Mouse (Mus musculus) liver, embryonic 16.5 days (tissue): ENCODE data around the gene Zfp354c. TPM values are rescaled to one million over a fixed set of nuclear protein-coding genes. Genes with fewer than 3 reads are reported as not detected.

Source experiments
- ATAC-seq: fragments of 200-750 bp; cut with Nextera tagmentation; 2 replicates; pipeline ENCODE4 v1.8.0; 2017; ENCODE audit warnings: low read depth, mild to moderate bottlenecking, moderate number of reproducible peaks, moderate library complexity
- H3K27ac ChIP-seq: fragments of 300-500 bp; sonication (generic); 2 replicates; pipeline ENCODE4 v1.5.1; 2014; ENCODE audit warnings: mild to moderate bottlenecking, low read length
- H3K27me3 ChIP-seq: fragments of 300-500 bp; sonication (generic); 2 replicates; pipeline ENCODE4 v1.6.1; 2014; ENCODE audit warnings: low read depth, low read length, mixed read lengths; ENCODE audit not compliant: control insufficient read depth, insufficient read depth
- H3K36me3 ChIP-seq: fragments of 300-500 bp; sonication (generic); 2 replicates; pipeline ENCODE4 v1.6.1; 2014; ENCODE audit warnings: mild to moderate bottlenecking; ENCODE audit not compliant: control insufficient read depth, insufficient read depth
- H3K4me1 ChIP-seq: fragments of 300-500 bp; sonication (generic); 2 replicates; pipeline ENCODE4 v1.6.1; 2014; ENCODE audit warnings: low read depth, low read length, mixed read lengths; ENCODE audit not compliant: control insufficient read depth
- H3K4me2 ChIP-seq: fragments of 300-500 bp; sonication (generic); 2 replicates; pipeline ENCODE4 v1.6.1; 2014; ENCODE audit warnings: low read depth, low read length, mixed read lengths
- H3K4me3 ChIP-seq: fragments of 300-500 bp; sonication (generic); 2 replicates; pipeline ENCODE4 v1.5.1; 2014; ENCODE audit warnings: low read depth, mild to moderate bottlenecking, low read length
- H3K9ac ChIP-seq: fragments of 300-500 bp; sonication (generic); 2 replicates; pipeline ENCODE4 v1.6.1; 2014; ENCODE audit warnings: low read depth, low read length
- H3K9me3 ChIP-seq: fragments of 300-500 bp; sonication (generic); replicated peaks from 2 replicates; pipeline ENCODE4 v1.6.1; 2016; ENCODE audit warnings: low read length; ENCODE audit not compliant: control insufficient read depth
- WGBS: fragments of 180-500 bp; shearing (Covaris S2); extraction: QIAGEN DNeasy Blood & Tissue Kit; methylation state at CpG from one replicate; pipeline ENCODE4 v1.1.7; 2014; ENCODE audit not compliant: insufficient replicate concordance; 5-methylcytosine and 5-hydroxymethylcytosine counted together
- polyA plus RNA-seq: library from polyadenylated mRNA; unstranded; fragments of >200 nt; fragmentation: Nextera tagmentation; extraction: Ambion mirVana; gene quantifications from 2 replicates; pipeline ENCODE4 v1.2.1, GENCODE M21; 2015

Zfp354c gene
- 0.76 and 0.84 TPM in 2 replicates for polyA plus RNA-seq

GRCm38 (mm10) chr11:50827010-50827953 is at the start of gene Zfp354c:
Gene Zfp354c (minus strand): TSS chr11:50827724.
- peak; percentile 75 for ATAC-seq
- no peak within 1 kb of the TSS for H3K27ac ChIP-seq
- H3K4me2 ChIP-seq: peak within 1 kb of the TSS; percentile 85
- H3K9ac ChIP-seq: peak within 1 kb of the TSS; percentile 63
- 1% methylated on average over 43 of the region's 45 CpGs for WGBS
- H3K27me3 ChIP-seq: no peaks in the 10 kb centered on the region
- no peaks in the 10 kb centered on the region for H3K9me3 ChIP-seq
- H3K4me1 ChIP-seq: peaks cover 2% of the 10 kb centered on the region; the same call in 1 of the 2 replicates
- no peaks in the 10 kb centered on the region for H3K36me3 ChIP-seq
- peak within 1 kb of the TSS; percentile 75 for H3K4me3 ChIP-seq

DNA sequence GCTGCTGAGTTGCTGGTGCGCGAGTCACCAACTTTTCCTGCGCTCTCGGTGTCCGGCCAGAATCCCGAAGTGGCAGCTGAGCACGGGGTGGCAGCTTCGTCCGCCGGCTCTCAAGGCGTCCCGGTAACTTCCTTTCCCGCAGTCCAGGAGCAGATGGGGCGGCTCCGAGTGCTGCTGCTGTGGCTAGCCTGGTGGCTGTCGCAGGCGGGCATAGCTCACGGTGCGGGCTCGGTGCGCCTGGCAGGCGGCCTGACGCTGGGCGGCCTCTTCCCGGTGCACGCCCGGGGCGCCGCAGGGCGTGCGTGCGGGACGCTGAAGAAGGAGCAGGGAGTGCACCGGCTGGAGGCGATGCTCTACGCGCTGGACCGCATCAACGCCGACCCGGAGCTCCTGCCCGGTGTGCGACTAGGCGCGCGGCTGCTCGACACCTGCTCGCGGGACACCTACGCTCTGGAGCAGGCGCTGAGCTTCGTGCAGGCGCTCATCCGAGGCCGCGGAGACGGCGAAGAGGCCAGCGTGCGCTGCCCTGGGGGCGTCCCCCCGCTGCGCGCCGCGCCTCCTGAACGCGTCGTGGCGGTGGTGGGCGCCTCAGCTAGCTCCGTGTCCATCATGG is 23.6 kb upstream of the Zfp354c start:
- Histone ChIP-seq H3K4me2 (peak overlapping the region; percentile 26), H3K36me3 (no peaks in the 10 kb centered on the region), H3K27ac (no peak overlapping the region), H3K27me3 (peaks cover 44% of the 10 kb centered on the region), H3K4me3 (peak overlapping the region; percentile 18; the same call in 1 of the 2 replicates), H3K9ac (no peak overlapping the region), H3K9me3 (no peaks in the 10 kb centered on the region), H3K4me1 (no peaks in the 10 kb centered on the region)
- ATAC-seq: no peak
- under 1% methylated on average over 68 of the region's 72 CpGs for WGBS

- Histone ChIP-seq H3K27ac (no peak within 1 kb of the TSS), H3K4me2 (peak within 1 kb of the TSS; percentile 26), H3K9me3 (no peaks in the 10 kb centered on the region), H3K4me1 (no peaks in the 10 kb centered on the region), H3K9ac (no peak within 1 kb of the TSS), H3K4me3 (peak within 1 kb of the TSS; percentile 18; the same call in 1 of the 2 replicates), H3K36me3 (no peaks in the 10 kb centered on the region), H3K27me3 (peaks cover 44% of the 10 kb centered on the region)
- under 1% methylated on average over 11 of the region's 11 CpGs for WGBS
- ATAC-seq: no peak
Measured at GRCm38 (mm10) chr11:50850177-50850735, 22.7 kb upstream of the Zfp354c start, which contains the start of gene Grm6. Gene Grm6 (plus strand): TSS chr11:50850685.

- Histone ChIP-seq H3K4me3 (no peak overlapping the region), H3K27me3 (peaks cover 44% of the 10 kb centered on the region), H3K9ac (no peak overlapping the region), H3K36me3 (no peaks in the 10 kb centered on the region), H3K4me2 (no peak overlapping the region), H3K4me1 (no peaks in the 10 kb centered on the region), H3K27ac (no peak overlapping the region), H3K9me3 (no peaks in the 10 kb centered on the region)
- WGBS: 2% methylated on average over 10 of the region's 10 CpGs
- no peak for ATAC-seq
Measured at GRCm38 (mm10) chr11:50849310-50849709, 21.8 kb upstream of the Zfp354c start.

- H3K4me2 ChIP-seq: no peak overlapping the region
- 26% methylated on average over 3 of the region's 3 CpGs for WGBS
- H3K36me3 ChIP-seq: no peaks in the 10 kb centered on the region
- H3K27me3 ChIP-seq: peaks cover 44% of the 10 kb centered on the region
- H3K4me1 ChIP-seq: no peaks in the 10 kb centered on the region
- no peak for ATAC-seq
- H3K27ac ChIP-seq: no peak overlapping the region
- H3K9ac ChIP-seq: no peak overlapping the region
- no peaks in the 10 kb centered on the region for H3K9me3 ChIP-seq
- H3K4me3 ChIP-seq: no peak overlapping the region
Measured at GRCm38 (mm10) chr11:50848520-50849137, 21.1 kb upstream of the Zfp354c start.

- Histone ChIP-seq H3K27me3 (peaks cover 35% of the 10 kb centered on the region), H3K4me3 (no peak overlapping the region)
- 59% methylated on average over 5 of the region's 5 CpGs for WGBS
Measured at GRCm38 (mm10) chr11:50847047-50847446, 19.5 kb upstream of the Zfp354c start.

GRCm38 (mm10) chr11:50845951-50846350 is 18.4 kb upstream of the Zfp354c start:
- no peaks in the 10 kb centered on the region for H3K9me3 ChIP-seq
- no peak overlapping the region for H3K9ac ChIP-seq
- no peak overlapping the region for H3K27ac ChIP-seq
- 78% methylated on average over 3 of the region's 3 CpGs for WGBS
- no peaks in the 10 kb centered on the region for H3K4me1 ChIP-seq
- H3K27me3 ChIP-seq: peaks cover 24% of the 10 kb centered on the region
- ATAC-seq: no peak
- H3K4me3 ChIP-seq: no peak overlapping the region
- H3K36me3 ChIP-seq: no peaks in the 10 kb centered on the region
- no peak overlapping the region for H3K4me2 ChIP-seq

More at GRCm38 (mm10) chr11:50847047-50847446, 19.5 kb upstream of the Zfp354c start:
- no peak overlapping the region for H3K4me2 ChIP-seq
- no peak overlapping the region for H3K9ac ChIP-seq
- no peaks in the 10 kb centered on the region for H3K4me1 ChIP-seq
- no peaks in the 10 kb centered on the region for H3K36me3 ChIP-seq
- ATAC-seq: no peak
- no peak overlapping the region for H3K27ac ChIP-seq
- H3K9me3 ChIP-seq: no peaks in the 10 kb centered on the region

DNA sequence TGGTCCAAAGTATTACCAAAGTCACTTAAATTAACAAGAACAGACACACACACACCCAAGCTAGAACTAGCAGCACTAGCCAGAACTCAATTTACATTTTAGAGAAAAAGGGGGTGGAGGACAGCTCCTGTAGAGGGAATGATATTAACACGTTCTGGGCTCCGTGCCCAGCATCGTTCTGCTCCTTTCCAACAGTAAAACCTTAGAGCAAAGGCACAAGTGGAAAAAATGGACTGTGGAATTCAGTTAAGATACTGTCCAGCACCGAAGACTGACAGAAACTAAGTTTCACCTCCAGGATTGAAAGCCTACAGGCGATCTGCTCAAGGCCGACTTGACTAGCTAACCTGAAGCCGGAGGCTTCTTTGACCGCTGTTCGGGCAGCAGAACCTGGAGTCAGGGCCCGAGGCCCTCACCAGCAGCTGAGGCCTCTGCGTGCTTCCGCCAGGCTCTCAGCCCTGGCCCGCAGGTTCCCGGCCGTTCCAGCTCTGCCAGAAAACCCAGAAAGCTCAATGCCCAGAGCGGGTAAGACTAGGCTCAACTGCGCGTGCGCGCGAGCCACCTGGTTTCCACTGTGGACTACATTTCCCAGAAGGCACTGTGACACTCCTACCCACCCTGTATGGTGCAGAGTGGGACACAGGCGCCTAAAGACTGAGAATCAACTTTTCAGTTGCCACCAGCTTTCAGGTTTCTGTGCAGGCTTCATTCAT is 13.7 kb upstream of the Zfp354c start, which contains the start of gene Zfp879:
Gene Zfp879, minus strand, starts transcription at position 530 of the 713 bp plus-strand sequence.
- no peaks in the 10 kb centered on the region for H3K4me1 ChIP-seq
- H3K4me3 ChIP-seq: peak within 1 kb of the TSS; percentile 51
- no peaks in the 10 kb centered on the region for H3K27me3 ChIP-seq
- no peak within 1 kb of the TSS for H3K27ac ChIP-seq
- ATAC-seq: peak; percentile 85
- H3K9me3 ChIP-seq: no peaks in the 10 kb centered on the region
- no peaks in the 10 kb centered on the region for H3K36me3 ChIP-seq
- WGBS: 23% methylated on average over 22 of the region's 22 CpGs
- H3K4me2 ChIP-seq: peak within 1 kb of the TSS; percentile 60
- peak within 1 kb of the TSS; percentile 60 for H3K9ac ChIP-seq
